Mouse (Mus musculus): ENCODE data around the gene Ceacam9. TPM values are rescaled to one million over a fixed set of nuclear protein-coding genes. Genes with fewer than 3 reads are reported as not detected.
"Not testable (repeated sequence)": the region's sequence is repeated elsewhere in the genome, so short reads cannot be mapped to it uniquely, and the experiment has no call there.

Gene Ceacam9
- total and polyA plus RNA-seq, 2 experiments from 2014 or later, result not detected

DNA sequence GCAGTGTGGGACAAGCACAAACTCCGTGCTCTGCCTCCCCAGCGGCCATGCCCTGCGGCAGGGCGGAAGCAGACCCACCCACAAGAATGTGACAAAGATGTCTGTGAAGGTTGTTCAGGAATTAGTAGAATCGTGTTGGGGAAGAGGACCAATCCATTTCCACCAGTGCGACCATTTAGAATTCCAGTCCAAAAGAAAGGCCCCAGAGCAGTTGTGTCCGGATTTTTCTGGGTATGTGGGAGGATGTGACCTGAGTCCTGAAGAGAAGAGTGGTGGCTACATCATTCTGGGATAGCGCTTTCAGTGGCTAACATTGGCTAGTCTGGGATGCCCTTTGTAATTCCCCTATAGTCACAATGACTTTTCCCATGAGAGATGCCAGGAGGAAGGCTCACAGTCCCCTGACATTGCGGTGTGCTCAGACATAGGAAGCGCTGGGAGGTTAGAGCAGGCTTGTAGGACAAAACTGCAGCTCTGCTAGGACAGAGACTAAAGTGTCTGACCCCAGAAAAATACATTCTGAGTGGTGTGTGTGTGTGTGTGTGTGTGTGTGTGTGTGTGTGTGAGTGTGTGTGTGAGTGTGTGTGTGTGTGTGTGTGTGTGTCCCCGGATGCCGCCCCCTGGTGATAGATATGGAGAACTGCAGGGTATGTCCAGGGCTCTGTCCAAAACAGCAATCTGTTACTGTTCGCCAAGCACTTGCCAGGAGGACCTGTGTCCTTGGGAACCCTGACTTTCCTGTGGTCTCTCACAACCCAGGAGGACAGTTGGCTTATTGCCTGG, 8.9 kb upstream of the Ceacam9 start:
- DNase-seq (ENCODE audit: low spot score), result peak; percentile 8
- Histone ChIP-seq H3K27ac (ENCODE audit: low read depth) (no peak overlapping the region), H3K4me1 (ENCODE audit: control insufficient read depth, insufficient read depth) (peaks cover 21% of the 10 kb centered on the region), H3K9me3 (replicated peaks; ENCODE audit: control insufficient read depth, low read length) (no peaks in the 10 kb centered on the region), H3K36me3 (replicated peaks; ENCODE audit: control insufficient read depth, insufficient read depth, low read length) (no peaks in the 10 kb centered on the region), H3K27me3 (ENCODE audit: control insufficient read depth, insufficient read depth, low read length) (no peaks in the 10 kb centered on the region), H3K4me2 (ENCODE audit: low read depth, low read length) (no peak overlapping the region), H3K9ac (replicated peaks; ENCODE audit: low read depth, low read length) (no peak overlapping the region), H3K4me3 (ENCODE audit: low read depth, low read length) (no peak overlapping the region)
- TF ChIP-seq CTCF (IDR thresholded peaks at IDR 0.05; ENCODE audit: low read depth), result peak; percentile 16; the same call in 1 of the 2 replicates
- TF ChIP-seq EP300 (IDR thresholded peaks at IDR 0.05; ENCODE audit: low read depth), result no peak
- no peak for ATAC-seq (ENCODE audit: insufficient read depth, low read depth)
- WGBS, result 78% methylated on average over 12 of the region's 13 CpGs

DNA sequence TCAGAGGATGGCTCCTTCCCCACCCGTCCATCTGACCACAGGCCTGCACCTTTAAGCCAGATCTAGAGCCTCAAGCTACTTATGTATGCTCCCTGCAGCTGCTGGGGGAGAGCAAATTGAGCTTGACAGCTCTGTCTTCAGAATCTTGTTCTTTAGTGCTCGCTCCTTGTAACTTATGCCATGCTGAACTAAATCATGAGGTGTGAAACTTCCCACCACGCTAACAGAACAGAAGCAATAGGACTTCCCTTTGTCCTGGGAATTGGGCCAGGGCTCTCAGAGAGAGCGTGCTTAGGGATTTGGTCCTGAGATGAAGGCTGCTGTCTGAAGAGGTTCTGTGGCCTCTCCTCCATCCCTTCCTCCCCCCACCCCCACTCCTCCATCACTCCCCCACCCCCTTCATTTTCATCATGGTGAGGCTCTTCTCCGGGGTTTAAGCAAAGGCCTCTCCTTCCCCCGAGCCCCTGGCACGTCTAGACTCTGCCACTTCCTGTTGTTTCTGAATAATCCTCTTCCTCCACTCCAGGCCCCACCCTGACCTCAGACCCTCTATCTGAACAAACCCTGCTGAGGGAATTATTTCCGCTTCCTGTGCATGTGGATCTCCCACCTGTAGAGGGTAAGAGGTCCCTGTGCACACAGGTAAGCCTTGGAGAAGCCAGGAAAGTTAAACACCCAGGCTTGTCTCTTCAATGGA, 5.1 kb upstream of the Ceacam9 start:
- H3K27ac ChIP-seq (ENCODE audit: low read depth); H3K27me3 ChIP-seq (ENCODE audit: control insufficient read depth, insufficient read depth, low read length); H3K4me2 ChIP-seq (ENCODE audit: low read depth, low read length); H3K9me3 ChIP-seq (replicated peaks; ENCODE audit: control insufficient read depth, low read length); H3K4me3 ChIP-seq (ENCODE audit: low read depth, low read length); H3K9ac ChIP-seq (replicated peaks; ENCODE audit: low read depth, low read length); H3K4me1 ChIP-seq (ENCODE audit: control insufficient read depth, insufficient read depth); ATAC-seq (ENCODE audit: insufficient read depth, low read depth); H3K36me3 ChIP-seq (replicated peaks; ENCODE audit: control insufficient read depth, insufficient read depth, low read length): not testable (repeated sequence)
- WGBS, result 46% methylated on average over 8 of the region's 8 CpGs
- DNase-seq (ENCODE audit: low spot score), result peak; percentile 11

DNA sequence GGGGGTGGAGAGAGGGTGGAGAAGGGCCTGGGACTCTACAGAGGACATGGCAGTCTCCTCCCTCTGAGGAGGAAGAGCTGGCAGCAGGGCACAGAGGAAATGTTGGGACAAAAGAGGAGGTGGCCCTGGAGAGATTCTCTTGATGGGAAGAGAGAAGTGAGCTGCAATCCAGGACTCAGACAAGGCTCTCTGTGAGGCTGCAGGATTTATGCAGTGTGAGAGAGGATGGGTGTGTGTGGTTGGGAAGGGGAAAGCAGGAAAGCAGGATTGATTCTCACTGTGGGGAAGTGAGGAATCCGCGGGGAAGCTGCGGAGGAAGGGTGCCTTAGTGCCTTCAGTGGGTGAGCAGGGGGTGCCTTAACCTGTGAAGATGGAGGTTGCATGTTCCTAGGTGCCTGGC, 761 bp downstream of the Ceacam9 start:
- H3K27me3 ChIP-seq (ENCODE audit: control insufficient read depth, insufficient read depth, low read length); H3K9ac ChIP-seq (replicated peaks; ENCODE audit: low read depth, low read length); H3K4me1 ChIP-seq (ENCODE audit: control insufficient read depth, insufficient read depth); H3K4me3 ChIP-seq (ENCODE audit: low read depth, low read length); H3K36me3 ChIP-seq (replicated peaks; ENCODE audit: control insufficient read depth, insufficient read depth, low read length); H3K27ac ChIP-seq (ENCODE audit: low read depth); H3K9me3 ChIP-seq (replicated peaks; ENCODE audit: control insufficient read depth, low read length); H3K4me2 ChIP-seq (ENCODE audit: low read depth, low read length); ATAC-seq (ENCODE audit: insufficient read depth, low read depth); DNase-seq (ENCODE audit: low spot score): not testable (repeated sequence)
- 51% methylated on average over 3 of the region's 3 CpGs for WGBS

DNA sequence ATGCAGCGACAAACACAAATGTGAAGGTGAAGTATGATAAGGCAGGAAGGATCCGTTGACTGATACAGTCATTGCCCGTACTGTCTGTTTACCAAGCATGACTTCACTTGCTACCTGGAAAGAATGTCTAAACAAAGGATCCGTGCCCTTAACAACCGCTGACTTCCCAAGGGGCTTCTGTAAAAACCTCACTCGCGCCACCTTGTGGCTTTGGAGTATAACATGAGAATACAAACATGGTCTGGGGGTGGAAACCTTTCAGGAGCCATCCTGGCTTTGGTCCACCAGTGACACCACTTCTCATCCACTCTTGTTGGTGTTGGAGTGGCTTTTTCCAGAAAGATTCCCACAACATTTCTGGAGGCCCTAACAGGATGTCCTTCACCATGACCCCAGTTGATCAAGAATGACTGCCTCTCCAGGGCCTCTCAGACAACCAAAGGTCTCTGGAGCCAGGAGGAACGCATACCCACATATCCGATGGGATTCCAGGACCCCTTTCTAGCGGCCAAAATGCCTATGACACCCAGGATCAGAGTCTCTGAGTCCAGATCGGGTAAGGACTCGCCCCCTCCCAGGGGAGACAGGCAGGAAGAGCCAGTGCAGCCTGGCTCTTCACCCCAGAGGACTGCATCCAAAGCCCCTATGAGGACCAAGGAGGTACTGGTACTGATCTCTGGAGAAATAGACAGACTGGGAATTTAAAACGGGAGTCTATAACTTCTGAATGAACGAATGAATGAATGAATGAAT, 7.0 kb downstream of the Ceacam9 start:
- peak overlapping the region; percentile 28 for H3K4me3 ChIP-seq (ENCODE audit: low read depth, low read length)
- H3K27me3 ChIP-seq (ENCODE audit: control insufficient read depth, insufficient read depth, low read length), result no peaks in the 10 kb centered on the region
- DNase-seq (ENCODE audit: low spot score) (peak; percentile 94), ATAC-seq (ENCODE audit: insufficient read depth, low read depth) (peak; percentile 77)
- 17% methylated on average over 14 of the region's 14 CpGs for WGBS
- H3K4me2 ChIP-seq (ENCODE audit: low read depth, low read length), result peak overlapping the region; percentile 56
- H3K27ac ChIP-seq (ENCODE audit: low read depth), result peak overlapping the region; percentile 77
- H3K9ac ChIP-seq (replicated peaks; ENCODE audit: low read depth, low read length), result peak overlapping the region; percentile 29; the same call in 1 of the 2 replicates
- H3K36me3 ChIP-seq (replicated peaks; ENCODE audit: control insufficient read depth, insufficient read depth, low read length), result no peaks in the 10 kb centered on the region
- no peaks in the 10 kb centered on the region for H3K9me3 ChIP-seq (replicated peaks; ENCODE audit: control insufficient read depth, low read length)
- peaks cover 7% of the 10 kb centered on the region for H3K4me1 ChIP-seq (ENCODE audit: control insufficient read depth, insufficient read depth)
- TF ChIP-seq CTCF (IDR thresholded peaks at IDR 0.05; ENCODE audit: low read depth) (peak; percentile 80), EP300 (IDR thresholded peaks at IDR 0.05; ENCODE audit: low read depth) (no peak)

DNA sequence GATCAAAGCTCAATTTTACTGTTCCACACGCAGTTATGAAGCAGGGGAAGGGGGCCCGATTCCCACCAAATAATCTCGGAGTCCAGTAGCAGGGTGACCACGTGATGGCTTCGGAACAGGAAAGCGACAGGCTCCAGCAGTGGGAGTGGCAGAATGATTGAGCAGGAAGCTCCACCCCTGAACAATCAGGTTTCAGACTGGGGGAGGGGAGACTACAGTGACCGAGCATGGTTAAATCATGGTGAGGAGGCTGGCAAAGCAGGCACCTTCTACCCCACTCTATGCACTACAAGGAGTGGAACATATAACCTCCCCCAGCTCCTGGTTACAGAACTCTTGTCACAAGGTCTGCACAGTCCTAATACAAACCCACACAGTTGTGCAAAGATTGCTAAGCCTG, 7.8 kb downstream of the Ceacam9 start:
- H3K9ac ChIP-seq (replicated peaks; ENCODE audit: low read depth, low read length); H3K9me3 ChIP-seq (replicated peaks; ENCODE audit: control insufficient read depth, low read length); H3K36me3 ChIP-seq (replicated peaks; ENCODE audit: control insufficient read depth, insufficient read depth, low read length); H3K4me3 ChIP-seq (ENCODE audit: low read depth, low read length); H3K27me3 ChIP-seq (ENCODE audit: control insufficient read depth, insufficient read depth, low read length); H3K4me1 ChIP-seq (ENCODE audit: control insufficient read depth, insufficient read depth): not testable (repeated sequence)
- ATAC-seq (ENCODE audit: insufficient read depth, low read depth) (peak; percentile 13; the same call in 1 of the 2 replicates), DNase-seq (ENCODE audit: low spot score) (peak; percentile 57)
- Histone ChIP-seq H3K27ac (ENCODE audit: low read depth) (0 out of 2 replicates have a peak overlapping the region, but pooled peaks have one; percentile 77), H3K4me2 (ENCODE audit: low read depth, low read length) (peak overlapping the region; percentile 56; the same call in 1 of the 2 replicates)
- WGBS, result 5% methylated on average over 7 of the region's 7 CpGs

All from heart, postnatal 0 days (tissue).